Mouse (Mus musculus) limb, embryonic 11.5 days (tissue): ENCODE data around the gene 4933400A11Rik. TPM values are rescaled to one million over a fixed set of nuclear protein-coding genes. Genes with fewer than 3 reads are reported as not detected.

Source experiments
- ATAC-seq: fragments of 200-750 bp; cut with Nextera tagmentation; 2 replicates; pipeline ENCODE4 v1.8.0; 2017; ENCODE audit warnings: low read depth; ENCODE audit not compliant: insufficient number of reproducible peaks, low FRiP score, low TSS enrichment
- DNase-seq: peaks from one replicate; pipeline ENCODE4 v3.0.0-alpha.2; 2015; ENCODE audit warnings: low spot score
- H3K27ac ChIP-seq: fragments of 300-500 bp; sonication (generic); replicated peaks from 2 replicates; pipeline ENCODE4 v1.5.1; 2014; ENCODE audit warnings: low read depth, mild to moderate bottlenecking, low read length
- H3K27me3 ChIP-seq: fragments of 300-500 bp; sonication (generic); 2 replicates; pipeline ENCODE4 v1.6.1; 2014; ENCODE audit warnings: mild to moderate bottlenecking, low read length, mixed read lengths; ENCODE audit not compliant: control insufficient read depth, insufficient read depth
- H3K36me3 ChIP-seq: fragments of 300-500 bp; sonication (generic); 2 replicates; pipeline ENCODE4 v1.6.1; 2014; ENCODE audit warnings: mild to moderate bottlenecking, low read length, moderate library complexity, mixed read lengths; ENCODE audit not compliant: control insufficient read depth, insufficient read depth
- H3K4me1 ChIP-seq: fragments of 300-500 bp; sonication (generic); 2 replicates; pipeline ENCODE4 v1.6.1; 2014; ENCODE audit warnings: low read length, mixed read lengths; ENCODE audit not compliant: control insufficient read depth, insufficient read depth
- H3K4me2 ChIP-seq: fragments of 300-500 bp; sonication (generic); 2 replicates; pipeline ENCODE4 v1.6.1; 2014; ENCODE audit warnings: low read depth, mild to moderate bottlenecking, moderate library complexity; ENCODE audit not compliant: severe bottlenecking
- H3K4me3 ChIP-seq: fragments of 300-500 bp; sonication (generic); 2 replicates; pipeline ENCODE4 v1.5.1; 2014; ENCODE audit warnings: low read depth, low read length
- H3K9ac ChIP-seq: fragments of 300-500 bp; sonication (generic); 2 replicates; pipeline ENCODE4 v1.6.1; 2014; ENCODE audit warnings: mild to moderate bottlenecking, low read length
- H3K9me3 ChIP-seq: fragments of 300-500 bp; sonication (generic); 2 replicates; pipeline ENCODE4 v1.6.1; 2016; ENCODE audit warnings: low read length; ENCODE audit not compliant: control insufficient read depth
- WGBS: fragments of 180-500 bp; shearing (Covaris S2); extraction: QIAGEN DNeasy Blood & Tissue Kit; methylation state at CpG from one replicate; pipeline ENCODE4 v1.1.7; 2014; 5-methylcytosine and 5-hydroxymethylcytosine counted together
- polyA plus RNA-seq: library from polyadenylated mRNA; unstranded; fragments of >200 nt; fragmentation: Nextera tagmentation; extraction: Ambion mirVana; gene quantifications from 2 replicates; pipeline ENCODE4 v1.2.1, GENCODE M21; 2014

Gene 4933400A11Rik
- polyA plus RNA-seq, 1 experiment from 2014 or later = 0.20 TPM

- no peaks in the 10 kb centered on the region for H3K4me1 ChIP-seq
- no peaks in the 10 kb centered on the region for H3K36me3 ChIP-seq
- WGBS = 64% methylated on average over 3 of the region's 3 CpGs
- DNase-seq (no peak), ATAC-seq (no peak)
- 0 out of 2 replicates have a peak, but pooled peaks cover 2% of the 10 kb centered on the region for H3K27me3 ChIP-seq
- H3K9me3 ChIP-seq = no peaks in the 10 kb centered on the region
- no peak overlapping the region for H3K4me2 ChIP-seq
- H3K4me3 ChIP-seq = no peak overlapping the region
- no peak overlapping the region for H3K9ac ChIP-seq
- no peak overlapping the region for H3K27ac ChIP-seq
Measured at GRCm38 (mm10) chrX:169735387-169735969, 44.0 kb downstream of the 4933400A11Rik start.

Other genes with a start within 250 kb of the 4933400A11Rik start
- gene Mid1, start 94.4 kb downstream of the 4933400A11Rik start, polyA plus RNA-seq = 11.5 and 12.2 TPM in 2 replicates
- 244 and 297 TPM in 2 replicates for gene Gm21887, start 230.0 kb upstream of the 4933400A11Rik start, polyA plus RNA-seq